Mouse (Mus musculus): Measurements from ENCODE around the gene Vmn1r85.
A peak's percentile ranks its signal among the peaks of the same experiment; 100 is the strongest.
"Not testable (repeated sequence)": the region's sequence is repeated elsewhere in the genome, so short reads cannot be mapped to it uniquely, and the experiment has no call there.

Vmn1r85 gene

GRCm38 (mm10) chr7:13095073-13095472 is at the start of gene Vmn1r85:
Vmn1r85 (minus strand) TSS chr7:13095173.
- no peak for DNase-seq

GRCm38 (mm10) chr7:13140057-13140456 is 45.1 kb upstream of the Vmn1r85 start, which contains the start of gene Vmn1r87:
Vmn1r87 (minus strand) TSS chr7:13140157.
- DNase-seq = no peak

- no peak for DNase-seq
Measured at GRCm38 (mm10) chr7:13137340-13137739, 42.4 kb upstream of the Vmn1r85 start.

- DNase-seq = no peak
Measured at GRCm38 (mm10) chr7:13131856-13132255, 36.9 kb upstream of the Vmn1r85 start.

- DNase-seq = peak; percentile 19
Measured at GRCm38 (mm10) chr7:13123554-13124153, 28.7 kb upstream of the Vmn1r85 start.

- DNase-seq = no peak
Measured at GRCm38 (mm10) chr7:13119817-13120216, 24.8 kb upstream of the Vmn1r85 start, which contains the start of gene Vmn1r86. Vmn1r86 (minus strand) TSS chr7:13119917.

- DNase-seq = no peak
Measured at GRCm38 (mm10) chr7:13072293-13072692, 22.7 kb downstream of the Vmn1r85 start.

- not testable (repeated sequence) for DNase-seq
Measured at GRCm38 (mm10) chr7:13063399-13063798, 31.6 kb downstream of the Vmn1r85 start.

GRCm38 (mm10) chr7:13059536-13059935 is 35.4 kb downstream of the Vmn1r85 start:
- DNase-seq = no peak

- DNase-seq = peak; percentile 11
Measured at GRCm38 (mm10) chr7:13056913-13057700, 37.9 kb downstream of the Vmn1r85 start.

GRCm38 (mm10) chr7:13054287-13055010 is 40.5 kb downstream of the Vmn1r85 start, which contains the start of gene Mzf1:
Mzf1 (minus strand) TSS chr7:13054764.
- DNase-seq = peak; percentile 98

- no peak for DNase-seq
Measured at GRCm38 (mm10) chr7:13053961-13054286, 41.0 kb downstream of the Vmn1r85 start.

GRCm38 (mm10) chr7:13053501-13053900 is 41.5 kb downstream of the Vmn1r85 start:
- no peak for DNase-seq

GRCm38 (mm10) chr7:13053001-13053400 is 42.0 kb downstream of the Vmn1r85 start:
- DNase-seq = peak; percentile 67

- peak; percentile 82 for DNase-seq
Measured at GRCm38 (mm10) chr7:13046084-13046483, 48.9 kb downstream of the Vmn1r85 start.

- no peak for DNase-seq
Measured at GRCm38 (mm10) chr7:13044254-13044625, 50.7 kb downstream of the Vmn1r85 start.

GRCm38 (mm10) chr7:13043445-13044253 is 51.3 kb downstream of the Vmn1r85 start:
- peak; percentile 82 for DNase-seq

- DNase-seq = no peak
Measured at GRCm38 (mm10) chr7:13043120-13043444, 51.9 kb downstream of the Vmn1r85 start.

GRCm38 (mm10) chr7:13042511-13042910 is 52.5 kb downstream of the Vmn1r85 start:
- peak; percentile 61 for DNase-seq

- peak; percentile 43 for DNase-seq
Measured at GRCm38 (mm10) chr7:13041256-13041655, 53.7 kb downstream of the Vmn1r85 start.

GRCm38 (mm10) chr7:13039181-13039580 is 55.8 kb downstream of the Vmn1r85 start:
- DNase-seq = peak; percentile 52

- DNase-seq = no peak
Measured at GRCm38 (mm10) chr7:13038621-13039169, 56.3 kb downstream of the Vmn1r85 start.
